Mouse (Mus musculus) layer of hippocampus, postnatal 10 days (tissue): ENCODE measurements around the gene Gm15127. TPM values are rescaled to one million over a fixed set of nuclear protein-coding genes. Genes with fewer than 3 reads are reported as not detected.
"Not testable (repeated sequence)": the region's sequence is repeated elsewhere in the genome, so short reads cannot be mapped to it uniquely, and the experiment has no call there.

Experiments
- DNase-seq, 2 experiments: peaks; one replicate each; pipeline ENCODE4 v3.0.0; 2021; ENCODE audit warnings: low spot score in 2 of 2
- long read RNA-seq: library from polyadenylated mRNA; stranded (forward); transcript quantifications from one replicate; pipeline ENCODE4 v2.0.0, GENCODE M21; 2023
- total RNA-seq, 2 experiments: library from RNA; stranded (reverse); gene quantifications; 2 replicates each; pipeline ENCODE4 v1.2.3; 2021

Gm15127 gene
- total RNA-seq: not detected
- long read RNA-seq: 0 reads

DNA sequence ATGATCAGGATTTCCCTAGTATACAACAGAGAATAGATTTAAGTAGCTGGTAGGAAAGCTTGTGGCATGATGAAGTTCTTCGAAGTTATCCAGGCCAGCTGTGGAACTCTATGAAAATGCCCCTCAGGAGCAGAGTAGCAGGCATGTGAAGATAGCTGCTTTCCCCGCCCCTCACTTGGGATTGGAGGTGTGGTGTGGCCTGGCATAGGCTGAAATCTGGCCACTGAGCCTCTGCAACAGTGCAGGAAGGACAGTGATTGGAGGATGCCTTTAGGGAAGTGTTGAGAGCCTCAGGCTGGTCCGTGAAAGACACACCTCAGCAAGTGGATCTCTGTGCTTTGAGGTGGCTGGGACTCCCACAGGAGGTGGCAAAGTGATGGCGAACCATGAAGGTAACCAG lies at the start of gene Gm15127:
TSS of gene Gm15127 (plus strand) at position 301 of the 400 bp plus-strand sequence.
- not testable (repeated sequence) for DNase-seq

DNA sequence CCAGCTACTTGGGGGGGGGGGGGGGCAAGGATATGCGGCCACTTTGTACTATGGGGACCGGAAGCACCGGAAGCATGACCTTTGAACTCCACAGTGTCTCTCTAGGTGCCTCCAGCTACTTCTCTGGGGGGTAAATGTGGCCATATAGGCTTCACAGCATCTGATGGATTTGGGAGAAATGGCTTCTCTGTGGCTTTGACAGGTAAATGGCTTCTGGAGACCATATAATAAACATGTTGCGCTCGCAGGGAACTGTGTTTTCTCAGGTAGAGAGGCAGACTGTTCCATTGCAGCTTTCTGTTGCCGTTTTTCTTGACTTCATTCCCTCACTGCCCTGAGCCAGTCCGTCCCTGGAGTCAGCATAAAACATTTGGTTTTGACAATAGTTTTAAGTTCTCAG lies 48.3 kb upstream of the Gm15127 start, which contains the start of gene Gm8334:
TSS of gene Gm8334 (minus strand) at position 101 of the 400 bp plus-strand sequence.
- DNase-seq: not testable (repeated sequence)

DNA sequence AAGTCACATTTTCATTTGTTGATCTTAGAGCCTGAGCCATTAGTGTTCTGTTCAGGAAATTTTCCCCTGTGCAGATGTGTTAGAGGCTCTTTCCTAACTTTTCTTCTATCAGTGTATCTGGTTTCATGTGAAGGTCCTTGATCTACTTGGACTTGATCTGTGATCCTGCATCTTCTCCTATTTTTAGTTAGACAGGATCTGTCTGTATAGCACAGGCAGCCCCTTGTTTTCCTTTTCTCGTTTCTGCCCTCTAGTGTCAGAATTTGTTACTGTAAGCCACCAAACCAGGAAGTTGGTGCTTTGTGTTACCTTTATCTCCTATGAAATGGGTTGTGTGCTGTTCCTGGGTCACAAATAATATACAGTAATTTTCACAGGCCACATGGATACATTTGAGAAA lies 12.9 kb downstream of the Gm15127 start:
- not testable (repeated sequence) for DNase-seq

Other genes starting within 250 kb of the Gm15127 start
- not detected for gene Gm15114, start 174.6 kb upstream of the Gm15127 start, total RNA-seq
- not detected for gene Gm8334, start 48.4 kb upstream of the Gm15127 start, total RNA-seq
- gene Luzp4, start 194.0 kb downstream of the Gm15127 start, total RNA-seq: not detected